Mouse (Mus musculus): ENCODE results near the gene Tmem206.

Gene Tmem206

DNA sequence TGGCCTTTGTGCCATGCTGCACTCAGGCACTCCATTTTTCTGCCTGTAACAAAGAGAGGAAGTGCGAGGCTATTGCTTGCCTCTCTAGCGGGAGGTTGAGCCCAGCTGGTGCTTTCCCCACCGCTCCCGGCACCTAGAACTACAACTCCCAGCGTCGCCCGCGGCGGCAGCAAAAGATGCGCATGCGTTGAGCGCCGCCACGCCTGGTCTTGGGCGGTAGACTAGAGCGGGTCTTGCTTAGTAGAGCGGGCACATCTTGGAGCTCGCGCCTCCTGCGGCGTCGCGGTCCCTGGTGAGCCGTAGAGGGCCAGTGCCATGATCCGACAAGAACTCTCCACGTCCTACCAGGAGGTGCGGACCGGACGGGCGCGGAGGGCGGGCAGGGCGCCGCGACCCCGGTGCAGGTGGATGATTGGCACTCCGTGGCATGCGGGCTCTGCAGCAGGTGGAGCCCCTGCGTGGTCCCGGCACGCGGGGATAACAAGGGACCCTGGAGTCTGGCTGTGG is at the start of gene Tmem206:
Gene Tmem206 (plus strand): TSS at position 187 of the 507 bp plus-strand sequence.
- DNase-seq (ENCODE audit: low spot score), result peak; percentile 94

DNA sequence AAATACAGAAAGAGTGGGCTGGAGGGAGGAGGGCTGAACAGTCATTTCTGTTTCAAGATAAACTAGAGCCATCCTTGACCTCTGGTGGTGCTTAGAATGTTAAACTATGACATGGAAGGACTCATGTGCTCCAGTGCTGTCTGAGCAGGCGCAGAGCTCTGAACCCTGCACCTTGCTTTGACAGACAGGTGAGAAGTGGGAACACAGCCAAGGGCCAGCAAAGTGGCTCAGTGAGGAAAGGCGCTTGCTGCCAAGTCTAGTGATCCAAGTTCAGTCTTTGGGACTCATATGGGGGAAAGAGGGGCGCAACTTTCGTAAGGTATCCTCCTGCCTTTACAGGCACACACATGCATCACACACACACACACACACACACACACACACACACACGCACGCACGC is 49.5 kb upstream of the Tmem206 start:
- no peak for DNase-seq (ENCODE audit: low spot score)

DNA sequence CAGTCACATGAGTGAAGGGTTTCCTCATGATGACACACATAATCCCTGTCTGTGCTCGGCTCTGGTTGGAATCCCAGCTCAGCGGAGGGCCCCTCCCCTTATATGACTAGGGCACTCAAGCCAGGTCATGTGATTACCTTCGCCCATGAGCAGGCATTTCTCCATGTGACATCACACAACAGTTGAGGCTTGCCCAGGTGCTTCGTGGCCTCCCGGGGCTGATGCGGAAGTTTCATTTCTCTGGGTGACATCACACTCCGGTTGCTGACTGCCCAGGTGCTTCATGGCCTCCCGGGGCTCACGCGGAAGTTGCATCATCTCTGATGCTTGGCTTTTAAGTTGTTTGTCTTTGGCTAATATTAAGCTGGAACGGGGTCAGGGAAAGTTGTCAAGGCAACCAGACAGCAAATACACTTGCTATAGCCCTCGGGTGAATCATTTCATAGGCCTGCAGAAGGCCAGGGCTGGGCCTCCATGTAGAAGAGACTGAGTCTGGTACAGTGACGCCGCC is 48.1 kb upstream of the Tmem206 start:
- no peak for DNase-seq (ENCODE audit: low spot score)

DNA sequence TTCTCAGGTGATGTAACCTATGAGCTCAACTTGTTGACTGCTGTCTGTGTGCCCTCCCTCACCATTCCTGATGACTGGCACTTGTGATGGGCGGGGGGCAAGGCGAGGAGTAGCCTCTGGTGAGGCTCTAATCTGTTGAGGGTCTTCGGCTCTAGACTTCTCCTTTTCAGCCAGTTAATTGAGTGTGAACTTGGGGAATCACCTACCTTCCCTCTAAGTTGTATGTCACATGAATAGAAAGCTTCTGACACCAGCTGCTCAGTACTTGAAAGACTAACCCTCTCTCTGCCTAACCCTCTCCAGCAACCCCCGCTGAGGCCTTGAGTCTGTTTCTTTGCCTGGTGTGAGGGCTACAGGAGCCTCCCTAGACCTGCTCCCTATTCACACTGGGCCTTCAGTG is 47.4 kb upstream of the Tmem206 start:
- DNase-seq (ENCODE audit: low spot score), result no peak

DNA sequence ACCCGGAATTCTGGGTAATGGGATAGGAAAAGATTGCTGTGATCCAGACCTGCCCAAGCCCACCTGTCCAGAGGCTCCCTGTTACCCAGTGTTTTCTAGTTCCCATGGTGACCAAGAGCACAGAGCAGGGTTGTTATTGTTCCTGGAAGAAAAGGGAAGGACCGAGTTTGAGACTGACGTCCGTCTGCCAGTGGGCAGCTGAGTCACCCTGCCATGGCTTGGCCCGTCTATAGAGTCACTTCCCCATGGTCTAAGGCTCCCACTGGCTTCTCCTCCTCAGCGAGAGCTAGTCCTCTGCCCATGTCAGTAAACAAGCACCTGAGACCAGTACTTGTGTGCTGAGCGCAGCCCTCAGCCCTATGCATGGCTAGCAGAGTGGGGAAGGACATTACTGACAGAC is 44.5 kb upstream of the Tmem206 start:
- DNase-seq (ENCODE audit: low spot score), result no peak

DNA sequence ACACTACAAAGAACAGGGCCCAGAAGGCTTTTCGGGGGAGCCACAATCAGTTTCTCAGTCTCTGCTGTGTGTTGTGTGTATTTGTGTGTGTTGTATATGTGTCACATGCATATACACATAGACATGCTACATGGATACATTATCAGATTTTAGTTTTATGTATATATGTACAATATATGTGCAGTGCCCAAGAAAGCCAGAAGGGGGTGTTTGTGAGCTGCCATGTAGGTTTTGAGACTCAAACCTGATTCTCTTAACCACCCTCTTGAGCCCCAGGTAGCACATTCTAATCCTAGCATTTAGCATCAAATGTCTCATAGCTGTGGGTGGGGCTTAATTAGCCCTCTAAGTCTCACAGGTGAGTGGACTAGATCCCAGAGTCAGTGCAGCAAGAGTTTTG is 43.4 kb upstream of the Tmem206 start:
- DNase-seq (ENCODE audit: low spot score), result no peak

DNA sequence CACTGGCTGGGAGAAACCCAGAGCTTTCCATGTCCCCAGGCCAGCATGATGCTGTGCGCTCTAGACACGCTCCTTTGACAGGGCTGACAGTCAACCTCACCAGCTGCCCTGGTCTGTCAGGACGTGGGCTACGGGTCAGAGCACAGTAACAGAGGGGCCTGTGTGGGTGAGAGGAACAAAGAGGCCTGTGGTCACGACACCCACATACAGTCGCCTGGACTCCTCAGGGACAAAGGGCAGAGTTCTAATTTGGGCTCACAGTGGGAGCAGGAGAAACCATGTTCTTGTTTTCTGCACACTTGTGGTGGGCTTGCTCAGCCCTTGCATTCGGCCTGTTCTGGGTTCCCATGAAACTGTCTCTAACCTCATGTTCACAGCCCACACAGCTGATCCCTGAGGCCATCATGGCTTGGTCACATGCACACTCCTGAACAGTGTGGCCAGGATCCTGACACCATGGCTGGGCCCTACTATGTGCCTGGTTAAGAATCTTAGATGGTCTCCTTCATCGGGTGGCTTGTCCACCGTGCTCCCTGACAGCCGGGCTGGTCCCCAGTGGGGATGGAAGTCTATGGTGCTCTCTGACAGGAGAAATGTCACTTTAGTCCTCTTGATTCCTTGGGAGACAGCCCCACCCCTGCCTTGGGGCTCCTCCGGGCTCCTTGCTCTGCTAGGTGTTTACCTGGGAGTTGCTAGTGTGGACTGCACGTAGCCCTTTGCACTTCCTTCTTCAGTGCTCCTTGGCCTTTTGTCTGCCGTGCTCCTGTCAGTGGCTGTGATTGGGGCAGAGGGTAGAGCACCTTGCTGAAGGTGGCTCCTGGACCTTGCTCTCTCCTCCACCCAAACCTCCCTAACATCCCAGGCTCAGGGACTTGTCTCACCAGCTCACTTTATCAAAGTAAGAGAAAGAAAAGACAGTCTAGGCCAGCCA is 42.3 kb upstream of the Tmem206 start:
- no peak for DNase-seq (ENCODE audit: low spot score)

DNA sequence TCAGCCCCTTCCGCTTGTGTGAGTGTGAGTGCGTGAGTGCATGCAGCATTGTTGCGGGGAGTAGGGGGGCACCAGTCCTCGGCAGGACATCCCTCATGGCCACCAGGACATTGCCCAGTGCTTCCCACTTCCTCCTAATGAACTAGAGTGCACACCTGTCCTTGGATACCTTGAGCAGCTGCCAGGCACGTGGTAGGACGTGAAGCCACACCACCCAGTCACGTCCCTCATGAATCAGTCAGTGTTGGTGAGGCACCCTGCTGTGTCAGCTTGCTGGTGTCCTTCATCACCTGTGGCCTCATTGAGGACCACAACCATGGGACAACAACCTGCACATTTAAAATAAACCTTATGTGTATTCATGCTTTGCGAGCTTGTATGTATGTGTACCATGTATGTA is 41.2 kb upstream of the Tmem206 start:
- DNase-seq (ENCODE audit: low spot score), result no peak

DNA sequence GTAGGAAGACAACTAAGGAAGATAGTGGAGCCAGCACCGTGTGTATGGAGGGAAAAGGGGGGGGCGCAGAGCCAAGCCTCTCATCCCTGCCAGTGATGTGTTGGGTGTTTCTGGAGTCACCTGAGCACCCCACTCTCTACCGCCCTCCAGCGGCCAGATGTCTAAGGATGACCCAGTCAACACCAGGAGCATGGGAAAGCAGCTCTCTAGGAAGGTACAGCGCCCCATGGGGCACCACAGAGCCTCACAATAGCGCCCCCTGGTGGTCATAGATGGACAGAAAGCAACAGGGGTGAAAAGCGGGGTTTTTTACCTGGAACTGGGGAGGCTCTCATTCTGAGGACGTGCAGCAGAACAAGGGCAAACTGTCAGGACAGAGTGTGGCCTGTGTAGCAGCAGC is 37.0 kb upstream of the Tmem206 start:
- peak; percentile 62 for DNase-seq (ENCODE audit: low spot score)

DNA sequence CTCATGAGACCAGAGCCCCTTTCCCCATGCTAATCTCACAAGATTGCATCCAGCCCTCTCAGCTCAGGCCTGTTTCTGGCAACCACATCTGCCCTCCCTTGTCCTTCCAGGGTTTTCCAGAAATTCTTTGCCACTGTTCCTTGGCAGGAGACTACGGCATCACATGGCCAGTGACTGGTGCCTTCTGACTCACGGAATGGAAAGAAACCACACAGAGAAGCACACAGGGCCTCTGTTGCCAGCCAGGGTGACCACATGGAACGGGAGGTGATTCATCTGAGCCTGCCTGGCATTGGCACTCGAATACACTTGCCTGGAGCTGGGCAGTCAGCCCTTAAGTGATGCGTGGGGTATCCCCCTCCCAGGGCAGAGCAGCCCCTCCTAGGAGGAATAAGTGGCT is 33.4 kb upstream of the Tmem206 start:
- no peak for DNase-seq (ENCODE audit: low spot score)

DNA sequence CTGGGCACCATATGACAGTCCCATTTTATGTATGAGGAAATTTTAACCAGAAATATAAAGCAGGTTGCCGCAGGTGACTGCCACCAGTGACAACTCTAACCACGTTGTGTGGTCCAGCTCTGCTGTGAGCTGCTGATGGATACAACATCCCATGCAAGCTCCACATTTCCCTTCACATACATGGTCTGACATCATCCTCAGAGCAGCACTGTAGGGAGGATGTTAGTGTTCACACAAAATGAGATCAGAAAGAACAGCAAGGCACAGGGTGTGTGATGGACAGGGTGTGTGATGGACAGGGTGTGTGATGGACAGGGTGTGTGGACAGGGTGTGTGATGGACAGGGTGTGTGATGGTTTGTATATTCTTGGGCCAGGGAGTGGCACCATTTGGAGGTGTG is 32.7 kb upstream of the Tmem206 start:
- no peak for DNase-seq (ENCODE audit: low spot score)

DNA sequence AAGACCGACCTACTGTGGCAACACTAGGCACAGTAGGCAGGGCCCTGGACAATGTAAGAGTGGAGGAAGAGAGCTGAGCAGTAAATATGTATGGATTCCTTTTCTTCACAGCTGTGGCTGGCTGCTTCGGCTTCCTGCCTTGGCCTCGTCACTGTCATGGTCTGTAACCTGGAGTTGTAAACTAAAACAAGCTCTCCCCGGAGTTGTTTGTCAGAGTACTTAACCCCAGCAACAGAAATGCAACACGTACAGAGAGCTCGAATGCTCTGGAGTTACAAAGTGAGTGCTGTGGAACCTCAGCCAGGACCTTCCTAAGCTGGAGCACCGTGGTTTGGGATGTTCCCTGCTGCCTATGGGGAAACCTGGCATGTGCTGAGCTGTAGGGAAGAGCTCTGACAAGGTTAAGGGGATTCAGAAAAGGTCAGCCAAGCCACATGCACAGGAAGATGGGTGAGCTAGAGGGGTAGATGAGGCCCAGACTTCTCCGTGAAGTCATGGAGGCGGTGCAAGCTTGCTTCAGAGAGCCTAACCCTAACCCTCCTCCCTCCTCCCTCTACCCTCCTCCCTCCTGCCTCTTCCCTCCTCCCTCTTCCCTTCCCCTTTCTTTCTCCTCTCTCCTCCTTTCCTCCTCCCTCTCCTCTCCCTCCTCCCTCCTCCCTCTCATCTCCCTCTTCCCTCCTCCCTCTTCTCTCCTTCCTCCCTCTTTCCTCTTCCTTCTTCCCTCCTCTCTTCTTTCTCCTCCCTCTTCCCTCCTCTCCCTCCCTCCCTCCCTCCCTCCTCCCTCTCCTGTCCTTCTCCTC is 31.5 kb upstream of the Tmem206 start:
- no peak for DNase-seq (ENCODE audit: low spot score)

DNA sequence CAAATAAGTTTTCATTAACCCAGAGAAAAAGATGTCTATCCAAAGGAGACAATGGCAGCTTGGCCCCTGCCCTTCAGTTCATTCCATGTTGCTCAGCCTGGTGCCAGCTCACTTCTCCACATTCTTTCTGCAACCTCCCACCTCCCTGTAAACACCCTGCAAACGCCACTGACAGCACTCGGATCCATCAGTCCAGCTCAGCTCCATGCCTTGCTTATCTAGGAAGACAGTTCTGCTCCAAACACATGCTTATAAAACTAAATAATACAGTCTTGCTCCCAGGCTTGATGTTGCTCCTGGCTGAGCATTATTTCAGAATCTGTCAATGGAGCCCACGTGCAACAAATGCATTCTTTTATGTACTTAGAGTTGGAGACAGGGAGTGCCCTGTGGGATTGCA is 29.9 kb upstream of the Tmem206 start:
- DNase-seq (ENCODE audit: low spot score), result no peak

DNA sequence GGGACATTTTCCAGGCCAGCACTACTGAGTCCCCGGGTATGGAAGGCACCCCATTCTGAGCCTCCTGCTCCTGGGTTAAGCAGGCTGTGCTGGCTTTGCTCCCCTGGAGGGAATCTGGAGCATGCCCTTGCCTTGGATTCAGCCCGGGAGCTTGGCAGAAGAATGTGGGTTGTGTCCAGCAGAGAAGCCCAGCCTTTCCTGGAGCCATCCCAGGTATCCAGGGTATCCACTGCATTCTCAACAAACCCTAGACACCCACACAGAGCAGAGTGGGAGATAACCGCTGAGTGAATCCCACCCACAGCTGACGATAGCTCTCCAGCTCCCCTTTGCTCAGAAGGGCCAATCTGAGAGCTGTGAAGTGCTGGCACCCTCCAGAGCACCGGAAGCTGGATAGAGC is 29.3 kb upstream of the Tmem206 start:
- no peak for DNase-seq (ENCODE audit: low spot score)

DNA sequence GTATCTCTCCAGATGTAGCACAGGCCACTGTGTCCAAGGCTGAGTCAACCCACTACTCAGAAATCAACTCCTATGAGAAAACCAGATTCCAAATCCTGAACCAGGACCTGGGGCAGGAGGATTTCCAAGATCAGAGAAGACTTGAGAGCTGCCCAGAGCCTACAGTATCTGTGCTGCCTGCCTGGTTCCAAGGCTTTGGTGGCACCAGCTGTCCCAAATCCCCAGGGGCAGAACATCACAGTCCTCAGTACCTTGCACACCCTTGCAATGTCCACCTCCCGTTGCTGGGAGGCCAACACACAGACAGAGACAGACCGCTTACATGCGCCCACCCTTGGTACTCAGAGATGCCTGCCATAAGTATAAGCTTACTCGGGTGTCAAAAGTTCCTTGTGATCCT is 27.4 kb upstream of the Tmem206 start:
- DNase-seq (ENCODE audit: low spot score), result no peak

DNA sequence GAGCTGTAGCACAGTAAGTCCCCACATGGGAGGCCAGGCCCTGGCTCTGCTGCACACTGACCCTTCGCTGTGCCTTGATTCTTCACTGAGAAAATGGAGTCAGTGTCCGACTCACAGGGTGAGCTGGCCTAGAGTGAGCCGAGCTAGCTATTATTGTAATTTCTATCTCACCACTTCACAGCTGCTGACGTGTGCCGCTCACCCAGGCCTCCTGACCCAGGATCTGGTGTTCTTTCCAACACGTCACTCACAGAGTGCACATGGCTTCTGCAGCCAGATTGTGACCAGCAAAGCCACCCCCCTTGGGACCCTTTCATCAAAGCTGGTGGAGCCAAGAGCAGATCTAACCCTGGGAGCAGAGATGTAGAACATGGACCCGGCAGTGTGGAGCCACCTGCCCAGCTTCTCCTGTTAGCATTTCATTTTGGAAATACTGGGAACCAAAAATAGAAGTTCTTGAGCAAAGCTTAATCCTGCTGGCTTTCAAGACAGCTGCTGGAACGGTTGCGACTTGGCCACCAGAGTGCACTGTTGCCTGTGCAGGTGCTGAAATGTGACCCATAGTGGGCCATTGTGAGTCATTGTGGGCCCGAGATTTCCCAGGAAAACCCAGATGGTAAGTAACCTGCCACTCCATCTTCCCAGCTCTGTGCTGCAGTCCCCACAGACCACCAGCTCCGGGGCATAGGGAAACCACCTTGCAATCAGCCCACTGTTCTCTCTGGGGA is 26.3 kb upstream of the Tmem206 start:
- DNase-seq (ENCODE audit: low spot score), result no peak

DNA sequence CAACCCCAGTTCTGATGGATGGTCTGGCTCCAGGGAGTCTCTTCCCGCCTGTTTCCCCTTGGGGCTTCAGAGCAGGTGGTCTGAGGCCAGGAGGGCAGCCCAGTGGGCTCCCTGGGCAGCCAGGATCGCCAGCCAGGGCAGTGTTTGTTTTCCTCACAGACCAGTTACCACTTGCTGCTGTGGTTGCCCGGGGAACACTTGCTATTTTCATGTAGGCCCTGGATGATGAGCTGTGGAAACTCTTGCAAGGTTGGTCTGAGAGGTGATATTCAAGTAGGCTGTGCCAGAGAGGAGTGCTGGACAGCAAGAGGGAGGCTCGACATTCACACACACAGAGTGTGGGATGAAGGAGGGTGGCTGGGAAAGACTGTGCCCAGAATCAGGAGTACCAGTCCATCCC is 23.8 kb upstream of the Tmem206 start:
- no peak for DNase-seq (ENCODE audit: low spot score)

DNA sequence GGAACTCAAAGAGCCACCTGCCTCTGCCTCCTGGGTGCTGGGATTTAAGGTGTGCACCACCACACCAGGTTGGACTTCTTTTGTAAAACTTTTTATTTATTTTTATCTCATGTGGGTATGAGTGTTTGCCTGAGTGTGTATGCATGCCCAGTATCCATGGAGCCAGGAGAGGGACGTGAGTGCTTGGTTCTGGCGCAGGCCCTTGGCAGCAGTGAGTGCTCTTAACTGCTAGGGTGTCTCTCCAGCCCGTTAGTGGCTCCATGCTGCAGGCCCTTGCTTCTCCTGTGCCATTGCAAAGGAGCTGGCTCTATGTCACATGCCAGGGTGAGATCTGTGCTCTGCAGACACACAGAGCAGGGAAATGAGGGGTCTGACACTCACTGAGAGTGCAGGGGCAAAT is 22.0 kb upstream of the Tmem206 start:
- DNase-seq (ENCODE audit: low spot score), result no peak

DNA sequence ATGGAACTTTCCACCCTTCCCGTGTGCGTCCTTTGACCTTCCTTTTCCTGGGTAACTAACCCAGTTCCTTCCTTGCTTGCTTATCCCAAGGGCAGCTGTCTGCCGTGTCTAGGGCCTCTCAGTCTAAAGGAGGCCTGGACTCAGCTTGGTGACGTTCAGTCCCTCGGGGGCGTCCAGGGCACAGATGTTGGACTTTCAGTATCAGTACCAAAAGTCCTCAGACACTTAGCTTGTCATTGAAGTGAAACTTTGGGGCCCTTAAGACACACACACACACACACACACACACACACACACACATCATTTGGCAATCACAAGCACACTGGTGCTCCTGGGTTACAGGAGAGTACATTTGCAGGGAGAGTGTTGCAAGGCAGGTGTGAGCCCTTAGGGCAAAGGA is 21.5 kb upstream of the Tmem206 start:
- DNase-seq (ENCODE audit: low spot score), result no peak

DNA sequence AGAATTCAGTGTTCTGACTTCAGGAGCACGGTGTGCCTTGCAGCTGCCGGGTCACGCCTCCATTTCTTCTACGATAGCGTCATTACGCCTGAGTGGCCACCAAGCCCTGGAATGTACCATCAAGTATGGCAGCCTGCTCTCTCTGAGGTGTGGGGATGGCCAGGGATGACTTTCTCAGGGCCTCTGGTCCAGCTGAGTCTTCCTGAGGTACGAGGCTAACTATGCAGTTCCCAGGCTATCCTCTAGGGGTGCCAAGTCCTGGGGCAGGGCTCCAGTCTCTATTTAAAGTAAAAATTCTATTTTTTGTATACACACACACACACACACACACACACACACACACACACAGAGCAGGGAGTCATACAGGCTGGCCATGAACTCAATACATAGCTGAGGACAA is 20.1 kb upstream of the Tmem206 start:
- DNase-seq (ENCODE audit: low spot score), result no peak

DNA sequence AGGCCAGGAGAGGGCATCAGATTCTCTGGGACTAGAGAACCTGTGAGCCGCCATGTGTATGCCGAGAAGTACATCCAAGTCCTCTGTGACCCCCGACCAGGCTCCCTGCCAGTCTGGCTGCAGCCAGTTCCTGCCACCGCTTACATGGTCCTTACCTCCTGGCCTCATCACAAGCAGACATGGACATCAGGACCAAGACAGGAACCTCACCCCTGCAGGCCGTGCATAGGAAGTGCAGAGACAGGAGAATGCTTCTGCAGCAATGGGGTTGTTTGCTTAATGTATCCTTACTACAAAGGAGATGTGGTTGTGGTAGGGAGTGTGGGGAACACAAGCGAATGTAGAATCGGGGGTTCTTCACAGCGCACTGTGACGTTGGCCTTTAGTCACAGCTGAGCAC is 19.4 kb upstream of the Tmem206 start:
- DNase-seq (ENCODE audit: low spot score), result no peak

DNA sequence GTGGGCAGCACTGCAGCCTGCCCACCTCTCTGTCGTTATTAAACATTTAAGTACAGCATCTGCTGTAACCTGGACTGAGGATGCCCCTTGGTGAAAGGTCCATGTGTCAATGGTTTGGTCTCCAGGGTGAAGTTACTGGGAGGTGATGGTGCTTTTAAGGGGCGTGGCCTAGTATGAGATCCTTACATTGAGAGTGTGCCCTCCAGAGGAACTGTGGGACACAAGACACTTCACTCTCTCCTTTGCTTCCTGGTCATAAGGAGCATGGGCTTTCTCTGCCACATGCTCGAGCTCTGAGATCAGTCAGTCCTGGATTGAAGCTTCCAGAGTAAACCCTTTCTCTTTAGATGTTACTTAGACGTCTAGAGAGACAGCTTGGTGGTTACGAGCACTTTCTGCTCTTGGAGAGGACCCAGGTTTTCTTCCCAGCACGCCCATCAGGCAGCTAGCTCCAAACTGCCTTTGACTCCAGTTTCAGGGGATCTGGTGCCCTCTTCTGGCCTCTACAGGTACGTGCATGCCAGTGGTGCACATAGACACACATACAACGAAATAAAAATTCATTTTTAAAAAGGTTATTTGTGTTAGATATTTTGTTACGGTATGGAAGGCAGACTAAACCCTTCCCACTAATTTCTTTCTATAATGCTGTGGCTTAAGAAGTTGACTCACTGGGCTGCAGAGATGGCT is 17.8 kb upstream of the Tmem206 start:
- DNase-seq (ENCODE audit: low spot score), result no peak

Data from c-Kit-positive CD71-positive TER-119-positive erythroid progenitor cells, embryonic 14.5 days (primary cell).